Mouse (Mus musculus) neural tube, embryonic 11.5 days (tissue): Measurements from ENCODE around the gene Ssxb2. TPM values are rescaled to one million over a fixed set of nuclear protein-coding genes. Genes with fewer than 3 reads are reported as not detected.
"Not testable (repeated sequence)": the region's sequence is repeated elsewhere in the genome, so short reads cannot be mapped to it uniquely, and the experiment has no call there.

ENCODE experiments used
- ATAC-seq: fragments of 200-750 bp; cut with Nextera tagmentation; 2 replicates; pipeline ENCODE4 v1.8.0; 2017; ENCODE audit warnings: moderate number of reproducible peaks, mild to moderate bottlenecking, moderate TSS enrichment, moderate library complexity; ENCODE audit not compliant: insufficient read depth, low FRiP score, low TSS enrichment
- DNase-seq: peaks from one replicate; pipeline ENCODE4 v3.0.0-alpha.2; 2015; ENCODE audit warnings: low spot score
- H3K27ac ChIP-seq: fragments of 300-500 bp; sonication (generic); 2 replicates; pipeline ENCODE4 v1.5.1; 2014; ENCODE audit warnings: low read depth, mild to moderate bottlenecking, low read length
- H3K27me3 ChIP-seq: fragments of 300-500 bp; sonication (generic); 2 replicates; pipeline ENCODE4 v1.6.1; 2014; ENCODE audit warnings: mild to moderate bottlenecking, low read length, mixed read lengths; ENCODE audit not compliant: control insufficient read depth, insufficient read depth
- H3K36me3 ChIP-seq: fragments of 300-500 bp; sonication (generic); 2 replicates; pipeline ENCODE4 v1.6.1; 2014; ENCODE audit warnings: mild to moderate bottlenecking, low read length, moderate library complexity, mixed read lengths; ENCODE audit not compliant: control insufficient read depth, insufficient read depth
- H3K4me1 ChIP-seq: fragments of 300-500 bp; sonication (generic); 2 replicates; pipeline ENCODE4 v1.6.1; 2014; ENCODE audit warnings: low read length, mixed read lengths; ENCODE audit not compliant: control insufficient read depth, insufficient read depth
- H3K4me2 ChIP-seq: fragments of 300-500 bp; sonication (generic); 2 replicates; pipeline ENCODE4 v1.6.1; 2014; ENCODE audit warnings: low read depth, mild to moderate bottlenecking, moderate library complexity
- H3K4me3 ChIP-seq: fragments of 300-500 bp; sonication (generic); 2 replicates; pipeline ENCODE4 v1.5.1; 2014; ENCODE audit warnings: low read depth, low read length
- H3K9ac ChIP-seq: fragments of 300-500 bp; sonication (generic); 2 replicates; pipeline ENCODE4 v1.6.1; 2014; ENCODE audit warnings: mild to moderate bottlenecking, low read length
- H3K9me3 ChIP-seq: fragments of 300-500 bp; sonication (generic); 2 replicates; pipeline ENCODE4 v1.6.1; 2016; ENCODE audit warnings: low read length; ENCODE audit not compliant: control insufficient read depth
- WGBS: fragments of 180-500 bp; shearing (Covaris S2); extraction: QIAGEN DNeasy Blood & Tissue Kit; methylation state at CpG from one replicate; pipeline ENCODE4 v1.1.7; 2014; 5-methylcytosine and 5-hydroxymethylcytosine counted together
- polyA plus RNA-seq: library from polyadenylated mRNA; unstranded; fragments of >200 nt; fragmentation: Nextera tagmentation; extraction: Ambion mirVana; gene quantifications from 2 replicates; pipeline ENCODE4 v1.2.1, GENCODE M21; 2014

The Ssxb2 gene
- not detected in 2 replicates for polyA plus RNA-seq

DNA sequence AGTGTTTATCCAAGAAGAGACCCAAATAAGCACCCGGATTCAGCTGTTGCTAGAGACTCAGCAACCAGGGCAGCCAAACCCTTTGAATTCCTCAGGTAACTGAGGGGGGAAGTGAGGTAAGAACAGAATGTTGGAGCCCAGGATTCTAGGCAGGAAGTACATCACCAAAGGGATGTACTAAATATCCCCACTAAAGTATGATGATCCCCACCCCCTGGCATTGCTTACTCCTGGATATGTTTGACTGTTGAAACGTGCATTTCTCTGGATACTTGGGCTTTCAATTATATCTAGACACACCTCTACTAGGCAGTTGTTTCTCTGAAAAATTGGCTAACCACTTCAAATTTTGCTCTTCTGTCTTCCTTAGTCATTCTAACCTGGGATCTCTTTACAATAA, at the start of gene Ssxb2:
Gene Ssxb2 (minus strand): TSS at position 101 of the 400 bp plus-strand sequence.
- 79% methylated on average over 2 of the region's 2 CpGs for WGBS
- not testable (repeated sequence) for H3K36me3 ChIP-seq, H3K4me3 ChIP-seq, H3K4me2 ChIP-seq, H3K4me1 ChIP-seq, H3K27ac ChIP-seq, H3K9ac ChIP-seq, H3K27me3 ChIP-seq, DNase-seq, H3K9me3 ChIP-seq, ATAC-seq

DNA sequence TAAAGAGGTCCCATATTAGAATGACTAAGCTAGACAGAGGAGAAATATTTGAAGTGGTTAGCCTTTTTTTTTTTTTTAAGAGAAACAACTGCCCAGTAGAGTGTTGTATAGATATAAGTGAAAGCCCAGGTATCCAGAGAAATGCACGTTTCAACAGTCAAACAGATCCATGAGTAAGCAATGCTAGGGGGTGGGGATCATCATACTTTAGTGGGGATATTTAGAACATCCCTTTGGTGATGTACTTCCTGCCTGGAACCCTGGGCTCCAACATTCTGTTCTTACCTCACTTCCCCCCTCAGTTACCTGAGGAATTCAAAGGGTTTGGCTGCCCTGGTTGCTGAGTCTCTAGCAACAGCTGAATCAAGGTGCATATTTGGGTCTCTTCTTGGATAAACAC, 48.5 kb downstream of the Ssxb2 start, which contains the start of gene Ssxb1:
Gene Ssxb1 (plus strand): TSS at position 301 of the 400 bp plus-strand sequence.
- not testable (repeated sequence) for H3K27ac ChIP-seq, H3K4me3 ChIP-seq, DNase-seq, H3K36me3 ChIP-seq, H3K9me3 ChIP-seq, H3K4me1 ChIP-seq, H3K27me3 ChIP-seq, H3K9ac ChIP-seq, H3K4me2 ChIP-seq, ATAC-seq
- WGBS, result 47% methylated on average over 1 of the region's 1 CpGs

Other genes starting within 250 kb of the Ssxb2 start
- gene Ftsj1, start 209.3 kb downstream of the Ssxb2 start, polyA plus RNA-seq, result 48.0 and 55.7 TPM in 2 replicates
- 3.8 and 4.5 TPM in 2 replicates for gene Slc38a5, start 190.6 kb downstream of the Ssxb2 start, polyA plus RNA-seq
- not detected in 2 replicates for gene Ssxb10, start 134.3 kb downstream of the Ssxb2 start, polyA plus RNA-seq
- gene Ssxb9, start 94.7 kb downstream of the Ssxb2 start, polyA plus RNA-seq, result not detected in 2 replicates
- gene Ssxb1, start 48.4 kb downstream of the Ssxb2 start, polyA plus RNA-seq, result not detected in 2 replicates
- not detected in 2 replicates for gene Gm14459, start 63.2 kb upstream of the Ssxb2 start, polyA plus RNA-seq
- gene Ssxb6, start 86.5 kb upstream of the Ssxb2 start, polyA plus RNA-seq, result not detected in 2 replicates
- not detected in 2 replicates for gene Ssxb3, start 130.1 kb upstream of the Ssxb2 start, polyA plus RNA-seq
- not detected in 2 replicates for gene Ssxb8, start 229.1 kb upstream of the Ssxb2 start, polyA plus RNA-seq